Mouse (Mus musculus) stomach, embryonic 15.5 days (tissue): ENCODE measurements at regions not wholly inside any gene's neighbourhood (a gene's known extent, or its start where the extent isn't known, plus 50 kb on each side); places are given as distances from the start of the nearest gene placed in this dataset.
"Not testable (repeated sequence)": the region's sequence is repeated elsewhere in the genome, so short reads cannot be mapped to it uniquely, and the experiment has no call there.

Experiments used
- ATAC-seq: fragments of 200-750 bp; cut with Nextera tagmentation; 2 replicates; pipeline ENCODE4 v1.8.0; 2017; ENCODE audit warnings: low read depth, moderate number of reproducible peaks, moderate TSS enrichment; ENCODE audit not compliant: insufficient read depth, low FRiP score
- H3K27ac ChIP-seq: fragments of 300-500 bp; sonication (generic); 2 replicates; pipeline ENCODE4 v1.5.1; 2015; ENCODE audit warnings: mild to moderate bottlenecking, inconsistent platforms
- H3K27me3 ChIP-seq: fragments of 300-500 bp; sonication (generic); replicated peaks from 2 replicates; pipeline ENCODE4 v1.6.1; 2015; ENCODE audit warnings: inconsistent platforms
- H3K36me3 ChIP-seq: fragments of 300-500 bp; sonication (generic); 2 replicates; pipeline ENCODE4 v1.6.1; 2015; ENCODE audit warnings: inconsistent platforms
- H3K4me1 ChIP-seq: fragments of 300-500 bp; sonication (generic); 2 replicates; pipeline ENCODE4 v1.6.1; 2015; ENCODE audit warnings: inconsistent platforms
- H3K4me2 ChIP-seq: fragments of 300-500 bp; sonication (generic); 2 replicates; pipeline ENCODE4 v1.6.1; 2015; ENCODE audit warnings: mild to moderate bottlenecking, inconsistent platforms
- H3K4me3 ChIP-seq: fragments of 300-500 bp; sonication (generic); replicated peaks from 2 replicates; pipeline ENCODE4 v1.5.1; 2015; ENCODE audit warnings: inconsistent platforms
- H3K9ac ChIP-seq: fragments of 300-500 bp; sonication (generic); 2 replicates; pipeline ENCODE4 v1.6.1; 2015; ENCODE audit warnings: inconsistent platforms
- H3K9me3 ChIP-seq: fragments of 300-500 bp; sonication (generic); 2 replicates; pipeline ENCODE4 v1.6.1; 2016; ENCODE audit warnings: inconsistent platforms
- WGBS: fragments of 180-500 bp; shearing (Covaris S2); methylation state at CpG from one replicate; pipeline ENCODE4 v1.1.7; 2015; 5-methylcytosine and 5-hydroxymethylcytosine counted together

DNA sequence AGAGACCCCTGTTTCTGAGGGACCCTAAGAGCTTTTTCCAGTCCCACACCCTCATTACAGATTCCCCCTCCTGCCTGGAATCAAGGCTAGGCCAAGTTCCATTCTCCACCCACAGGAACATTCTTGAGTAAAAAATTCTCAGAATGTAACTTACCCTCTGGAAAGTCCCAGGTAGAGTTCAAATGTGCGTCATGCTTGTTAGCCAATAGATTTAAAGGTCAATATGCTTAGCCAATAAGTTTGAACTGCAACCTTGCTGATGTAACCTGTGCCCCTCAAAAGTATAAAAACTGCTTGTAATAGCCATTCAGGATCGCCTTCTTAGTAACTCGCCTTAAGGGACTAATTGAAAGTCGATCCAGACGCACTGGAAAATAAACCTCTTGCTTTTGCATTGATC lies 77.7 kb upstream of the Thpo start:
- H3K27ac ChIP-seq, H3K4me3 ChIP-seq, H3K9me3 ChIP-seq, H3K27me3 ChIP-seq, ATAC-seq, H3K36me3 ChIP-seq, H3K9ac ChIP-seq, H3K4me1 ChIP-seq, H3K4me2 ChIP-seq: not testable (repeated sequence)
- WGBS = 84% methylated on average over 5 of the region's 5 CpGs

GRCm38 (mm10) chr16:20810322-20810721 lies 76.0 kb upstream of the Thpo start:
- H3K36me3 ChIP-seq = no peaks in the 10 kb centered on the region
- H3K27me3 ChIP-seq = no peaks in the 10 kb centered on the region
- no peak overlapping the region for H3K4me2 ChIP-seq
- no peak overlapping the region for H3K9ac ChIP-seq
- 67% methylated on average over 3 of the region's 3 CpGs for WGBS
- no peaks in the 10 kb centered on the region for H3K4me1 ChIP-seq
- no peak overlapping the region for H3K4me3 ChIP-seq
- no peaks in the 10 kb centered on the region for H3K9me3 ChIP-seq
- no peak for ATAC-seq
- H3K27ac ChIP-seq = no peak overlapping the region

DNA sequence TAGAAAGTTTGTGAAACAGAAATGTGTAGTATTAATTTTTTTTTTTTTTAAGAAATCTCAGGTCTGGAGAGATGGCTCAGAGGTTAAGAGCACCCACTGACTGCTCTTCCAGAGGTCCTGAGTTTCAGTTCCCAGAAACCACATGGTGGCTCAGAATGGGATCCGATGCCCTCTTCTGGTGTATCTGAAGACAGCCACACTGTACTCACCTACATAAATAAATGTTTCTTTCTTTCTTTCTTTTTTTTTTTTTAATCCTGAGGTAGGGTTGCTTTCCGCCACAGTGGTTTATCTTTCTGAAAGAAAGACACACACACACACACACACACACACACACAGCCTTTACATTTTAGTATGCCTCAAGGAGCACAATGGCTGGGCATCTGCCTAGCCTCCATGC lies 74.0 kb upstream of the Thpo start:
- no peak overlapping the region for H3K9ac ChIP-seq
- no peaks in the 10 kb centered on the region for H3K9me3 ChIP-seq
- no peaks in the 10 kb centered on the region for H3K36me3 ChIP-seq
- 89% methylated on average over 2 of the region's 2 CpGs for WGBS
- H3K27ac ChIP-seq = no peak overlapping the region
- no peak overlapping the region for H3K4me2 ChIP-seq
- no peak overlapping the region for H3K4me3 ChIP-seq
- peaks cover 7% of the 10 kb centered on the region; the same call in 1 of the 2 replicates for H3K4me1 ChIP-seq
- no peak for ATAC-seq
- no peaks in the 10 kb centered on the region for H3K27me3 ChIP-seq

DNA sequence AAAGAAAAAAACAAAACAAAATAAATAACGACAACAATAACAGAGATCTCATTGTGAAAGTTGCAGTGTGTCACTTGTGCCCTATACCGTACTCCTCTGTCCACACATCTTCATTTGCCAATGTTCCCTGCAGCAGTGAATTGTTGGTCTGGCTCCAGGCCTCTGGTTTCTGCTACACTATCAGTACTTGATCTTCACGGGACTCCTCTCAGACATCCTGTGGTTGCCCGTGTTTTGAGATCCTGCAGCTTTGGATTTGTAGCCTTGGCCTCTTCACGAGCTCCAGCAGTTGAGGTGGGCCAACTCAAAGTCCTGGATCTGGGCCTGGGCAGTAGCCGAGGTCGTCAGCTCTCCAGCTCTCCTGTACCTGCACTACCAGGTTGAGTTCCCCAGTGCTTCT lies 72.4 kb upstream of the Thpo start:
- WGBS = 81% methylated on average over 7 of the region's 7 CpGs
- Histone ChIP-seq H3K4me2 (no peak overlapping the region), H3K9me3 (no peaks in the 10 kb centered on the region), H3K27ac (no peak overlapping the region), H3K27me3 (no peaks in the 10 kb centered on the region), H3K36me3 (no peaks in the 10 kb centered on the region), H3K4me3 (no peak overlapping the region), H3K4me1 (peaks cover 9% of the 10 kb centered on the region; the same call in 1 of the 2 replicates), H3K9ac (no peak overlapping the region)
- ATAC-seq = no peak

DNA sequence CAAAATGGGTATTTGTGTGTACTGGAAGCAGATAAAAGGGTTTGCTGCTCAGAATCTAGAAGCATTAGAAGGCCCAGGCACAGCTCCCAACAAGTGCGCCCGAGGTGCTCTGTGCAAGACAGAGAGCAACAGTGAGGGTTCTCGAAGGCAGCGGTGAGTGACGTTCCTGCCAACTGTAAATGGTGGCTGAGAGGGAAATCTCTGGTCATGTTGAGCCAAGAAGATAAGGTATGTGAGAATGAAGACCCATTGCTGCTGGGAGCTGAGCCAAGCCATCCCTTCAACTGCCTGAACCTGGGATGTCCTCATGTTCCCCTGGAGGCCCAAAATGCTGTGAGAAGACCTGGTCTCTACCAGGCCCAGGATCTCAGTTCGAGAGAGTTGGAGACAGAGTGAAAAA lies 71.5 kb upstream of the Thpo start:
- Histone ChIP-seq H3K9ac (no peak overlapping the region), H3K36me3 (no peaks in the 10 kb centered on the region), H3K4me2 (no peak overlapping the region), H3K4me3 (no peak overlapping the region), H3K9me3 (no peaks in the 10 kb centered on the region), H3K4me1 (peaks cover 9% of the 10 kb centered on the region; the same call in 1 of the 2 replicates), H3K27ac (no peak overlapping the region), H3K27me3 (no peaks in the 10 kb centered on the region)
- 74% methylated on average over 6 of the region's 6 CpGs for WGBS
- ATAC-seq = no peak

GRCm38 (mm10) chr16:20805086-20805485 lies 70.8 kb upstream of the Thpo start:
- Histone ChIP-seq H3K9ac (no peak overlapping the region), H3K36me3 (no peaks in the 10 kb centered on the region), H3K4me3 (peak overlapping the region; percentile 34; the same call in 1 of the 2 replicates), H3K27me3 (no peaks in the 10 kb centered on the region), H3K4me2 (peak overlapping the region; percentile 62), H3K9me3 (no peaks in the 10 kb centered on the region), H3K4me1 (peaks cover 9% of the 10 kb centered on the region; the same call in 1 of the 2 replicates), H3K27ac (no peak overlapping the region)
- 18% methylated on average over 6 of the region's 6 CpGs for WGBS
- no peak for ATAC-seq

GRCm38 (mm10) chr16:20804601-20805017 lies 70.3 kb upstream of the Thpo start:
- under 1% methylated on average over 10 of the region's 10 CpGs for WGBS
- peak; percentile 69 for ATAC-seq
- no peaks in the 10 kb centered on the region for H3K36me3 ChIP-seq
- peak overlapping the region; percentile 62 for H3K4me2 ChIP-seq
- H3K27ac ChIP-seq = 0 out of 2 replicates have a peak overlapping the region, but pooled peaks have one; percentile 45
- no peaks in the 10 kb centered on the region for H3K9me3 ChIP-seq
- no peaks in the 10 kb centered on the region for H3K27me3 ChIP-seq
- peaks cover 9% of the 10 kb centered on the region; the same call in 1 of the 2 replicates for H3K4me1 ChIP-seq
- no peak overlapping the region for H3K9ac ChIP-seq
- H3K4me3 ChIP-seq = peak overlapping the region; percentile 34

- Histone ChIP-seq H3K4me2 (no peak overlapping the region), H3K36me3 (no peaks in the 10 kb centered on the region), H3K27me3 (no peaks in the 10 kb centered on the region), H3K9ac (no peak overlapping the region), H3K27ac (0 out of 2 replicates have a peak overlapping the region, but pooled peaks have one; percentile 7), H3K4me1 (peaks cover 9% of the 10 kb centered on the region; the same call in 1 of the 2 replicates), H3K9me3 (no peaks in the 10 kb centered on the region), H3K4me3 (no peak overlapping the region)
- 63% methylated on average over 7 of the region's 7 CpGs for WGBS
- ATAC-seq = no peak; the same call in 1 of the 2 replicates
Measured at GRCm38 (mm10) chr16:20803278-20803930, 69.1 kb upstream of the Thpo start.

DNA sequence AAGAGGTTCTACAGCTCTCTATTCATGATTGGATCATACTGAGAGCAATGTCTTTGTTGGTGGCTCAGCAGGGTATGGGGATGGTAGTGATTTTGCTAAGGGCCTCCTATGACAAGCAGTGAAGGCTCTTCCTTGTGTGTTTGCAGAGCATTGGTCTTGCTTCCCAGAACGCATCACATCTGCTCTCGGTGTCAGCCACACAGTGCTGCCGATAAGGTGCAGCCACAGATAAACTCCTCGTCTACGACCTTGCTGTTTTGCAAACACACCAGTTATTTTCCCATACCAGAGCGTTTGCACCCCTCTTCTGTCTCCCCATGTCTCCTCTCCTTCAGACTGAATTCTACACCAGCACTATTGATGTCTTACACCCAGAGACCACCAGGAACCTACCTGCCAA lies 68.4 kb upstream of the Thpo start:
- Histone ChIP-seq H3K9ac (no peak overlapping the region), H3K4me1 (peaks cover 9% of the 10 kb centered on the region; the same call in 1 of the 2 replicates), H3K27me3 (no peaks in the 10 kb centered on the region), H3K36me3 (no peaks in the 10 kb centered on the region), H3K4me2 (no peak overlapping the region), H3K9me3 (no peaks in the 10 kb centered on the region), H3K4me3 (no peak overlapping the region), H3K27ac (no peak overlapping the region)
- ATAC-seq = no peak
- 78% methylated on average over 6 of the region's 6 CpGs for WGBS

GRCm38 (mm10) chr16:20800038-20800437 lies 65.7 kb upstream of the Thpo start:
- Histone ChIP-seq H3K9me3 (no peaks in the 10 kb centered on the region), H3K36me3 (no peaks in the 10 kb centered on the region), H3K27me3 (no peaks in the 10 kb centered on the region), H3K4me3 (no peak overlapping the region), H3K4me1 (peaks cover 9% of the 10 kb centered on the region; the same call in 1 of the 2 replicates), H3K27ac (no peak overlapping the region), H3K9ac (no peak overlapping the region), H3K4me2 (no peak overlapping the region)
- WGBS = 88% methylated on average over 3 of the region's 3 CpGs
- no peak for ATAC-seq

DNA sequence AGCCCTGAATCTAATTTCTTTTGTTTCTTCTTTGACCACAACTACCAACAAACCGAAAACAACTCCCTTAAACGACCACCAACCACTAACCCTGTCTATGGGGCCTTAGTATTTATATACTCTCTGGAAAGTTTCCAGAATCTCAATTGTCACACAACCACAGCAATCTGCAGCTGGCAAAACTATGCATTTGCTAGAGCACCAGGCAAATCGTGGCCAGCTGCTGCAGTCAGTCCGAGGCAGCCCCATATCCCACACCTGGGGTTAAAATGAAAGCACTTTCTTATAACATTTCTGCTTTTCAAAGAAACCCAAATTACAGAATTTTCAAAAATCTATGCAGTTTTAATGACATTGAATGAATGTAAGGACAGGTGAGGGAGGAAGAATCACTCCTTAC lies 63.8 kb upstream of the Thpo start:
- 50% methylated on average over 4 of the region's 4 CpGs for WGBS

GRCm38 (mm10) chr16:20794721-20795120 lies 60.4 kb upstream of the Thpo start:
- Histone ChIP-seq H3K36me3 (no peaks in the 10 kb centered on the region), H3K9ac (no peak overlapping the region), H3K4me1 (no peaks in the 10 kb centered on the region), H3K9me3 (no peaks in the 10 kb centered on the region), H3K27ac (no peak overlapping the region), H3K27me3 (no peaks in the 10 kb centered on the region), H3K4me3 (no peak overlapping the region), H3K4me2 (no peak overlapping the region)
- no peak for ATAC-seq
- WGBS = 66% methylated on average over 1 of the region's 1 CpGs

More for the DNA sequence above, 63.8 kb upstream of the Thpo start:
- Histone ChIP-seq H3K36me3 (no peaks in the 10 kb centered on the region), H3K4me1 (0 out of 2 replicates have a peak, but pooled peaks cover under 1% of the 10 kb centered on the region), H3K27me3 (no peaks in the 10 kb centered on the region), H3K4me2 (no peak overlapping the region), H3K9me3 (no peaks in the 10 kb centered on the region), H3K27ac (no peak overlapping the region), H3K9ac (no peak overlapping the region), H3K4me3 (no peak overlapping the region)
- no peak for ATAC-seq
